Mouse (Mus musculus) hindbrain, embryonic 15.5 days (tissue): ENCODE measurements around the gene BC005537. TPM values are rescaled to one million over a fixed set of nuclear protein-coding genes. Genes with fewer than 3 reads are reported as not detected.

ENCODE experiments used
- ATAC-seq: fragments of 200-750 bp; cut with Nextera tagmentation; 2 replicates; pipeline ENCODE4 v1.8.0; 2017; ENCODE audit warnings: low read depth, moderate number of reproducible peaks, moderate TSS enrichment; ENCODE audit not compliant: low FRiP score
- H3K27ac ChIP-seq: fragments of 300-500 bp; sonication (generic); replicated peaks from 2 replicates; pipeline ENCODE4 v1.5.1; 2015; ENCODE audit warnings: mild to moderate bottlenecking, inconsistent platforms
- H3K27me3 ChIP-seq: fragments of 300-500 bp; sonication (generic); 2 replicates; pipeline ENCODE4 v1.6.1; 2015; ENCODE audit warnings: control low read depth, inconsistent platforms
- H3K36me3 ChIP-seq: fragments of 300-500 bp; sonication (generic); 2 replicates; pipeline ENCODE4 v1.6.1; 2015; ENCODE audit warnings: control low read depth, inconsistent platforms
- H3K4me1 ChIP-seq: fragments of 300-500 bp; sonication (generic); replicated peaks from 2 replicates; pipeline ENCODE4 v1.6.1; 2015; ENCODE audit warnings: control low read depth, inconsistent platforms
- H3K4me2 ChIP-seq: fragments of 300-500 bp; sonication (generic); 2 replicates; pipeline ENCODE4 v1.6.1; 2015; ENCODE audit warnings: moderate library complexity, mild to moderate bottlenecking, inconsistent platforms
- H3K4me3 ChIP-seq: fragments of 300-500 bp; sonication (generic); 2 replicates; pipeline ENCODE4 v1.5.1; 2015; ENCODE audit warnings: mild to moderate bottlenecking, inconsistent platforms
- H3K9ac ChIP-seq: fragments of 300-500 bp; sonication (generic); 2 replicates; pipeline ENCODE4 v1.6.1; 2015; ENCODE audit warnings: inconsistent platforms
- H3K9me3 ChIP-seq: fragments of 300-500 bp; sonication (generic); 2 replicates; pipeline ENCODE4 v1.6.1; 2016; ENCODE audit warnings: control low read depth, inconsistent platforms
- WGBS: fragments of 180-500 bp; shearing (Covaris S2); methylation state at CpG from one replicate; pipeline ENCODE4 v1.1.7; 2015; 5-methylcytosine and 5-hydroxymethylcytosine counted together
- polyA plus RNA-seq: library from polyadenylated mRNA; unstranded; fragments of >200 nt; fragmentation: Nextera tagmentation; extraction: Ambion mirVana; gene quantifications from 2 replicates; pipeline ENCODE4 v1.2.1, GENCODE M21; 2015

BC005537 gene
- polyA plus RNA-seq, 1 experiment from 2014 or later = 16.6 TPM

DNA sequence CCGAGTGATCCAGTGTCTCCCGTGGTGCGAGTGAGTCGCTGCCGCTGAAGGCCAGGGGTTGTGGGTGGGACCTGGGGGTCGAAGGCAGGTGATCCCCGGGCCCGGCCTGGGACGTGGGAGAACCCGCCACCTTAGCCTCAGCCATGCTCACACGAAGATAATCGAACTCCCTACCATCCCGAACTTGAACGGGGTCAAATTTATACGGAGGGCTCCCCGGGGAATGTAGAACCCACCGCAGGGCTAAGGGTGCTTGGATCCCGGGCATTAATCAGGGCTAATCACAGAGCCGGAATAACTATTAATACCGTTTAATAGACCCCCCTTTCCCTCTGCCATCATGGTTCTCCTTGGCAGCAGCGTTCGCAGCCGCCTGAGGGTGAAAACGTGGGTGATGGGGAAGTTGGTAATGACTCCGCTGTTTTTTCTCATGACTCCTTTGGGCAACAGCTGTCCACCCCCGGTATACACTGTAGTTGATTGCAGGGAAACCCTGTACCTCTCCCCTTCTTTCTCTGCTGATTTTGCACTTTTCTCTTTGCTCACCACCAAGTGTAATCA is 754 bp downstream of the BC005537 start:
- Histone ChIP-seq H3K9me3 (no peaks in the 10 kb centered on the region), H3K9ac (peak overlapping the region; percentile 89), H3K4me2 (peak overlapping the region; percentile 85), H3K36me3 (peaks cover 11% of the 10 kb centered on the region), H3K4me1 (peaks cover 33% of the 10 kb centered on the region), H3K27ac (peak overlapping the region; percentile 97), H3K27me3 (no peaks in the 10 kb centered on the region), H3K4me3 (peak overlapping the region; percentile 96)
- WGBS = under 1% methylated on average over 26 of the region's 26 CpGs
- no peak for ATAC-seq

DNA sequence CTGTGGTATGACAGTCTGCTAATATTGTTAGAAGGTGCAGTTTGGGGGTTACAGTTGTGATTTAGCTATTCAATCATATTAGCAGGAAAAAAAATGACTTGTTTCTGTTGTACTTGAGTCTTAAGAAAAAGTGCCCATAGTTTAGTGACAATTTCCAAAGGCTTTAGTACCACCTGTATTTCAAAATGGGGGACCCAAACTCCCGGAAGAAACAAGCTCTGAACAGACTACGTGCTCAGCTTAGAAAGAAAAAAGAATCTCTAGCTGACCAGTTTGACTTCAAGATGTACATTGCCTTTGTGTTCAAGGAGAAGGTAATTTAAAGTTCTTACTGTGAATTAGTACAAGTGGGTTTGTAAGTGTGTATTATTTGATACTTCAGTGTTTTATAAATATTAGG is 1.7 kb downstream of the BC005537 start:
- no peak for ATAC-seq
- Histone ChIP-seq H3K9me3 (no peaks in the 10 kb centered on the region), H3K4me3 (peak overlapping the region; percentile 96), H3K36me3 (peaks cover 20% of the 10 kb centered on the region), H3K27ac (no peak overlapping the region), H3K4me1 (peaks cover 33% of the 10 kb centered on the region), H3K27me3 (no peaks in the 10 kb centered on the region), H3K4me2 (peak overlapping the region; percentile 85), H3K9ac (0 out of 2 replicates have a peak overlapping the region, but pooled peaks have one; percentile 25)
- 20% methylated on average over 2 of the region's 2 CpGs for WGBS

- peaks cover 40% of the 10 kb centered on the region for H3K36me3 ChIP-seq
- H3K9ac ChIP-seq = no peak overlapping the region
These were observed 4.6 kb downstream of the BC005537 start for GRCm38 (mm10) chr13:24806079-24806478.

GRCm38 (mm10) chr13:24812521-24812920 is 11.1 kb downstream of the BC005537 start:
- Histone ChIP-seq H3K4me2 (no peak overlapping the region), H3K9me3 (no peaks in the 10 kb centered on the region), H3K4me1 (no peaks in the 10 kb centered on the region), H3K9ac (no peak overlapping the region), H3K27me3 (no peaks in the 10 kb centered on the region), H3K36me3 (peaks cover 61% of the 10 kb centered on the region), H3K27ac (no peak overlapping the region), H3K4me3 (no peak overlapping the region)
- no peak for ATAC-seq
- 94% methylated on average over 2 of the region's 2 CpGs for WGBS

More at GRCm38 (mm10) chr13:24806079-24806478, 4.6 kb downstream of the BC005537 start:
- peaks cover 26% of the 10 kb centered on the region for H3K4me1 ChIP-seq
- H3K27me3 ChIP-seq = no peaks in the 10 kb centered on the region
- no peak overlapping the region for H3K4me3 ChIP-seq
- H3K9me3 ChIP-seq = no peaks in the 10 kb centered on the region
- H3K27ac ChIP-seq = no peak overlapping the region
- H3K4me2 ChIP-seq = no peak overlapping the region
- no peak for ATAC-seq

DNA sequence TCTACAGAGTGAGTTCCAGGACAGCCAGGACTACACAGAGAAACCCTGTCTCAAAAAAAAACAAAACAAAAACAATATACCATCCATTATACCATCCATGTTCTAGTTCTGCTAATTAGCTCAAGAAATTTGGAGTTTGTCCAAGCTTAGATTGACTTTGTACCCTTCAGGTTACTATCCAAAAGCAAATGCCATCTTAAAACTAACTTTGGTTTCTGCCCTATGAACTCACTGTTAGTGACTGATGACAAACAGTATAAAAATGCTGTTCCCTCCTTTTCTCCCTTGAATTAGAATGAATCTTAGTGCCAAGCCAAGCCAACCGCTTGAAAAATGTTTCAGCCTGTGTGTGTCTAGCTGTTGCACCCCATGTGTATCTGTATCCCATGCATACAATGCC is 13.2 kb downstream of the BC005537 start:
- H3K36me3 ChIP-seq = peaks cover 48% of the 10 kb centered on the region
- H3K27me3 ChIP-seq = no peaks in the 10 kb centered on the region
- H3K9me3 ChIP-seq = no peaks in the 10 kb centered on the region
- ATAC-seq = no peak
- H3K9ac ChIP-seq = no peak overlapping the region
- H3K4me1 ChIP-seq = no peaks in the 10 kb centered on the region
- 75% methylated on average over 1 of the region's 1 CpGs for WGBS
- H3K4me3 ChIP-seq = no peak overlapping the region
- no peak overlapping the region for H3K4me2 ChIP-seq
- H3K27ac ChIP-seq = no peak overlapping the region

GRCm38 (mm10) chr13:24816125-24817092 is 15.0 kb downstream of the BC005537 start:
- H3K27ac ChIP-seq = no peak overlapping the region
- peaks cover 32% of the 10 kb centered on the region for H3K36me3 ChIP-seq
- ATAC-seq = peak; percentile 77
- no peak overlapping the region for H3K9ac ChIP-seq
- H3K4me1 ChIP-seq = no peaks in the 10 kb centered on the region
- no peaks in the 10 kb centered on the region for H3K9me3 ChIP-seq
- H3K4me3 ChIP-seq = no peak overlapping the region
- H3K27me3 ChIP-seq = no peaks in the 10 kb centered on the region
- H3K4me2 ChIP-seq = no peak overlapping the region
- WGBS = 68% methylated on average over 4 of the region's 4 CpGs

DNA sequence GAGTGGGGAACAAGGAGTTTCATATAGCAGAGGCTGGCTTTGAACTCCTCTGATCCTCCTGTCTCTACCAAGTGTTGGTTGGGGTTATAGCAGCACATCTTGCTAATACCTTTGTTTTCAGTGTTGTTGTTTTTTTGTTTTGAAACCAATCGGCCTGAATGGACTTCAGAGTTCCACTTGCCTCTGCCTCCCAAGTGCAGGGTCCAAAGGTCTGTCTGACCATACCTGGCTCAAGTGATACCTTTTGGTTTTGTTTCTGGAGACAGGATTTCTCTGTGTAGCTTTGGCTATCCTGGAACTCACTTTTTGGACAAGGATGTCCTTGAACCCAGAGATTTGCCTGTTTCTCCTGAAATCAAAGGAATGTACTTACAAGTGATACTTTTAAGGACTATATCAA is 18.5 kb downstream of the BC005537 start:
- Histone ChIP-seq H3K9me3 (no peaks in the 10 kb centered on the region), H3K4me1 (no peaks in the 10 kb centered on the region), H3K36me3 (peaks cover 5% of the 10 kb centered on the region), H3K9ac (no peak overlapping the region), H3K4me2 (no peak overlapping the region), H3K4me3 (no peak overlapping the region), H3K27ac (no peak overlapping the region), H3K27me3 (no peaks in the 10 kb centered on the region)
- no peak for ATAC-seq
- WGBS = 95% methylated on average over 1 of the region's 1 CpGs

DNA sequence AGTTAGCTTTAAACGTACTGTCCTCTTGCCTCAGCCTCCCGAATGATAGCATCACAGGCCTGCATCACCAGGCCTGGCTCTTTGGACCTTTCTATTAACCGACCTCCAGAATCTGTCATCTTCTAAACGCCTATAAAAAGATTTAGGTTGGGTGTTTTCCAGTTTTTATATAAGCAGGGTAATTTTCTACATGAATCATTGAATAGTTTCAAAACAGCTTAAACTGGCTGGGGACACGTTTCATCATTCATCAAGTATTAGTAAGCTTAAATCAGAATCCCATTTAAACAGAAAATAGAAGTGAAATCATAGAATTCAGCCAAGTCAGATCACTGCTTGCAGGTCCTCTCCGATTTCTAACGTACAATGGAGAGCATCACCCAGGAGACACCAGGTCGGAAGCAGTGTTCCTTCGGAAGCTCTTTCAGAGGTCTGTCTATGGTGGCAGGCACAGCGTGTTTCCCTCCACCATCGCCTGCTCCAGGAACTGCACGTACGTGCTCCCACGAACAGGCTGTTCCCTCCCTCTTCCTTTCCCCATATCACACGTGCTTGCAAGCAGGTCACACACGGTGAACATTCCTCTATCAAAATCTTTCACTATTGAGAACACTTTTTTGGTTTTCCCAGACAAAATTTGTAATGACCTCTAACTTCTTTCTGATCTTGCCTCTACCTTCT is 21.3 kb downstream of the BC005537 start:
- ATAC-seq = no peak
- 87% methylated on average over 16 of the region's 16 CpGs for WGBS
- no peak overlapping the region for H3K4me2 ChIP-seq
- no peak overlapping the region for H3K27ac ChIP-seq
- H3K27me3 ChIP-seq = no peaks in the 10 kb centered on the region
- H3K36me3 ChIP-seq = no peaks in the 10 kb centered on the region
- no peak overlapping the region for H3K9ac ChIP-seq
- H3K4me3 ChIP-seq = no peak overlapping the region
- no peaks in the 10 kb centered on the region for H3K9me3 ChIP-seq
- H3K4me1 ChIP-seq = no peaks in the 10 kb centered on the region

- no peak overlapping the region for H3K4me2 ChIP-seq
- 93% methylated on average over 4 of the region's 4 CpGs for WGBS
- H3K27ac ChIP-seq = no peak overlapping the region
- H3K4me3 ChIP-seq = no peak overlapping the region
- no peaks in the 10 kb centered on the region for H3K9me3 ChIP-seq
- no peak for ATAC-seq
- H3K4me1 ChIP-seq = no peaks in the 10 kb centered on the region
- H3K36me3 ChIP-seq = no peaks in the 10 kb centered on the region
- H3K27me3 ChIP-seq = no peaks in the 10 kb centered on the region
- no peak overlapping the region for H3K9ac ChIP-seq
These were observed 23.2 kb downstream of the BC005537 start for GRCm38 (mm10) chr13:24824647-24825046.

DNA sequence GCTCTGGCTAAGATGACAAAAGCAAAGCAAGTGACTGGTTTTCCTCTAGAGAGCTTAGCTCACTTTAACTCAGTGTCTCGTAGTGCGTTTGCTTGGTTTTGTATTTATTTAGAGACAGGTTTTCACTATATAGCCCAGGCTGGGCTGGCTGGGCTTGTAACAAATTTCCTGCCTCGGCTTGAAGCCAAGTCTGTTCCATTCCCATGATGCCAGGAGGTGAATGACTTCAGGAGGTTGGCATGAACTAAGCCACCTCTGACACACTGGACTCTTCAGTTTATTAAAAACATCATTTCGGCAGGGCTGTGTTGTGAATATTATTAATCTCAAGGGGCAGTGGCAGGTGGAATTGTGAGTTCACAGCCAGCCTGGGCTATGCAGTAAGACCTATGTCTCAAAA is 24.1 kb downstream of the BC005537 start:
- no peaks in the 10 kb centered on the region for H3K9me3 ChIP-seq
- H3K27me3 ChIP-seq = no peaks in the 10 kb centered on the region
- no peak overlapping the region for H3K27ac ChIP-seq
- peaks cover 2% of the 10 kb centered on the region for H3K4me1 ChIP-seq
- ATAC-seq = no peak
- no peak overlapping the region for H3K4me3 ChIP-seq
- WGBS = 93% methylated on average over 4 of the region's 4 CpGs
- H3K4me2 ChIP-seq = no peak overlapping the region
- no peaks in the 10 kb centered on the region for H3K36me3 ChIP-seq
- no peak overlapping the region for H3K9ac ChIP-seq

DNA sequence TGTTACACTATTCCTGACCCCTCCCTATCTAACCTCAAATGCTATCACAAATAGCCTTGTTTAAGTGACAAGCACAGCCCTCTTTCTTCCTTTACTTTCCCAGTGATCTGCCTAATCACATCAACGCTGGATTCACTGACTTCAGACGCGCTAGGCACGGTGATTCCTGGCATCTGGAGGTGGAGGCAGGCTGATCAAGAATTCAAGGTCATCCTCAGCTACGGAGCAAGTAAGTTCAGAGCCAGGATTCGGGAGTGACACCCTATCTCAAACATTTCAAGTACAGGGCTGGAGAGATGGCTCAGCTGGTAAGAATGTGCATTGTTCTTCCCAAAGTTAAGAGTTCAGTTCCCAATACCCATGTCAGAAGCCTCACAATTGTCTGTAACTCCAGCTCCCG is 24.7 kb downstream of the BC005537 start:
- Histone ChIP-seq H3K4me3 (no peak overlapping the region), H3K9ac (no peak overlapping the region), H3K36me3 (no peaks in the 10 kb centered on the region), H3K9me3 (no peaks in the 10 kb centered on the region), H3K4me1 (peaks cover 4% of the 10 kb centered on the region), H3K4me2 (no peak overlapping the region), H3K27ac (no peak overlapping the region), H3K27me3 (no peaks in the 10 kb centered on the region)
- no peak for ATAC-seq
- WGBS = 91% methylated on average over 7 of the region's 7 CpGs

DNA sequence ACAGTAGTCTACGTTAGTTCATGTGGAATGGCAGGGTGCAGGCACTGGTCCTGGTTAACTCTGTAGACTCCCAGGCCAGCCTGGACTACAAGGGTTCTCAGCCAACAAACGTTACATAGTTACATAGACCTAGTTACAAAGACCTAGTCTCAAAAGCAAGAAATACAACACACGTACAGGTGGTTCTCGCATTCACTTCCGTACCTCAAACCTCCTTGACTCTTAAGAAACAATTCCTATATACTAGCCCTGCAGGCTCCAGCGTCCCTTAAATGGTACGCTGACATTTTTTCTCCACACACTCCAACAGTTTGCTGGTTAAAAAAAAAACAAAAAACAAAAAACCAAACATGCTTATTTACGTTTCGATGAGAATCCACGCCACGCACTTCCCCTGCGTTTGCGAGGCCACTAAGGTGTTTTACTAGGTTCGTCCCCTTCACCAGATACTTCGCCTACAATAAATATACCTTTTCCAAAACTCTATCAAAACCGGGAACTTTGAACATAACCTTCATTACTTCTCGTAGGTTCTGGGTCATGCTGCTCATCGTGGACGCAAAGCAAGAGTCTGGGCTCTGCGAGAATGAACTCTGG is 29.4 kb downstream of the BC005537 start:
- Histone ChIP-seq H3K36me3 (no peaks in the 10 kb centered on the region), H3K27me3 (no peaks in the 10 kb centered on the region), H3K27ac (peak overlapping the region; percentile 90), H3K4me2 (peak overlapping the region; percentile 78), H3K4me3 (peak overlapping the region; percentile 91), H3K9me3 (no peaks in the 10 kb centered on the region), H3K9ac (peak overlapping the region; percentile 48), H3K4me1 (peaks cover 31% of the 10 kb centered on the region)
- WGBS = 4% methylated on average over 20 of the region's 20 CpGs
- ATAC-seq = no peak
